Comparison of ENCODE assay signal across 8 mouse cellular contexts in genomic region chr17:56169830-56170229, GRCm38 (mm10). TPM values are rescaled to one million over a fixed set of nuclear protein-coding genes. Genes with fewer than 3 reads are reported as not detected.
A peak's percentile ranks its signal among the peaks of the same experiment; 100 is the strongest.
DNase-seq lines count a peak whose midpoint lies in the region; ATAC-seq and TF ChIP-seq lines count a peak whose summit lies in the region.

No protein-coding gene starts in this region.

- H3K4me3 ChIP-seq in forebrain, embryonic 10.5 days: no peak overlapping the region
- no peak overlapping the region for H3K4me3 ChIP-seq in forebrain, embryonic 14.5 days (ENCODE audit: low read depth, low read length)
- H3K4me3 ChIP-seq in CH12.LX (replicated peaks in 1 of 3; ENCODE audit: low read depth in 2 of 3, low read length in 2 of 3, poor library complexity in 1 of 3): no peak overlapping the region
- no peak overlapping the region for H3K4me3 ChIP-seq in heart, embryonic 15.5 days
- H3K4me3 ChIP-seq in kidney, postnatal 0 days (replicated peaks; ENCODE audit: low read depth, low read length): no peak overlapping the region

- WGBS in forebrain, embryonic 10.5 days: 63% methylated on average over 6 of the region's 6 CpGs
- WGBS in forebrain, embryonic 14.5 days: 57% methylated on average over 6 of the region's 6 CpGs
- WGBS in heart, embryonic 15.5 days: 49% methylated on average over 6 of the region's 6 CpGs
- WGBS in kidney, postnatal 0 days: 67% methylated on average over 6 of the region's 6 CpGs

- no peaks in the 10 kb centered on the region for H3K9me3 ChIP-seq in forebrain, embryonic 10.5 days
- no peaks in the 10 kb centered on the region for H3K9me3 ChIP-seq in forebrain, embryonic 14.5 days (replicated peaks; ENCODE audit: control insufficient read depth, low read length)
- H3K9me3 ChIP-seq in CH12.LX (replicated peaks; ENCODE audit: low read length): no peaks in the 10 kb centered on the region
- no peaks in the 10 kb centered on the region for H3K9me3 ChIP-seq in heart, embryonic 15.5 days (replicated peaks)
- H3K9me3 ChIP-seq in kidney, postnatal 0 days (replicated peaks; ENCODE audit: low read length): no peaks in the 10 kb centered on the region

- no peak for TF ChIP-seq RAD21 in CH12.LX (IDR thresholded peaks at IDR 0.05; ENCODE audit: low read depth, low read length)

- peaks cover 23% of the 10 kb centered on the region for H3K4me1 ChIP-seq in forebrain, embryonic 10.5 days
- no peaks in the 10 kb centered on the region for H3K4me1 ChIP-seq in forebrain, embryonic 14.5 days (ENCODE audit: control insufficient read depth, insufficient read depth, low read length)
- H3K4me1 ChIP-seq in CH12.LX (ENCODE audit: control insufficient read depth in 1 of 2, insufficient read depth in 2 of 2): peaks cover 3 to 26% of the 10 kb centered on the region in 2 experiments; a peak in 2 of 4 replicates
- peaks cover 6% of the 10 kb centered on the region; the same call in 1 of the 2 replicates for H3K4me1 ChIP-seq in heart, embryonic 15.5 days (replicated peaks)
- no peaks in the 10 kb centered on the region for H3K4me1 ChIP-seq in kidney, postnatal 0 days (replicated peaks; ENCODE audit: insufficient read depth, low read length)

- dilution Hi-C loops in CH12.LX (cut with MboI; ENCODE audit: extremely low pct_ligation_motif_present, extremely low pct_unique_long_range_greater_than_20kb, low sequenced_read_pairs): no loop called here

- no peak overlapping the region for H3K4me2 ChIP-seq in forebrain, embryonic 14.5 days (ENCODE audit: low read length)
- H3K4me2 ChIP-seq in CH12.LX (ENCODE audit: insufficient read depth, low read depth, poor library complexity, severe bottlenecking): no peak overlapping the region
- H3K4me2 ChIP-seq in heart, embryonic 15.5 days: no peak overlapping the region
- no peak overlapping the region for H3K4me2 ChIP-seq in kidney, postnatal 0 days (ENCODE audit: low read length)

- no peak for TF ChIP-seq EP300 in CH12.LX (IDR thresholded peaks at IDR 0.05; ENCODE audit: low read length)

- peak overlapping the region; percentile 79 for H3K27ac ChIP-seq in forebrain, embryonic 10.5 days
- H3K27ac ChIP-seq in forebrain, embryonic 14.5 days (ENCODE audit: low read depth, low read length): no peak overlapping the region
- H3K27ac ChIP-seq in CH12.LX (ENCODE audit: insufficient read depth, low read depth): no peak overlapping the region
- H3K27ac ChIP-seq in heart, embryonic 15.5 days: peak overlapping the region; percentile 63
- peak overlapping the region; percentile 40 for H3K27ac ChIP-seq in kidney, postnatal 0 days

- no peak for TF ChIP-seq POLR2A in CH12.LX (IDR thresholded peaks at IDR 0.05; ENCODE audit: low read depth, low read length)

- DNase-seq in forebrain, embryonic 10.5 days (ENCODE audit: extremely low spot score, low spot score): no peak
- no peak for DNase-seq in forebrain, embryonic 14.5 days (ENCODE audit: low spot score)
- peak; percentile 48 for DNase-seq in CH12.LX (ENCODE audit: extremely low read depth)
- peak; percentile 38 for DNase-seq in kidney, postnatal 0 days (ENCODE audit: low spot score)
- no peak for DNase-seq in thymus, postnatal 4 days
- DNase-seq in urinary bladder, adult 18-20 months (ENCODE audit: low spot score in 2 of 2): no peak
- DNase-seq in layer of hippocampus, postnatal 10 days (ENCODE audit: low spot score in 2 of 2): no peak

- in situ Hi-C loops in CH12.LX (cut with MboI; ENCODE audit: low pct_ligation_motif_present, low pct_unique_long_range_greater_than_20kb, low sequenced_read_pairs): no loop called here

- H3K27me3 ChIP-seq in forebrain, embryonic 10.5 days (ENCODE audit: poor library complexity, severe bottlenecking): no peaks in the 10 kb centered on the region
- H3K27me3 ChIP-seq in forebrain, embryonic 14.5 days (replicated peaks; ENCODE audit: control insufficient read depth, insufficient read depth, low read length): no peaks in the 10 kb centered on the region
- no peaks in the 10 kb centered on the region for H3K27me3 ChIP-seq in CH12.LX (replicated peaks)
- no peaks in the 10 kb centered on the region for H3K27me3 ChIP-seq in heart, embryonic 15.5 days
- no peaks in the 10 kb centered on the region for H3K27me3 ChIP-seq in kidney, postnatal 0 days (ENCODE audit: insufficient read depth, low read length)

- peaks cover 16% of the 10 kb centered on the region for H3K36me3 ChIP-seq in forebrain, embryonic 10.5 days (replicated peaks)
- peaks cover 8% of the 10 kb centered on the region for H3K36me3 ChIP-seq in forebrain, embryonic 14.5 days (ENCODE audit: control insufficient read depth, insufficient read depth, low read length)
- H3K36me3 ChIP-seq in CH12.LX (replicated peaks in 1 of 2; ENCODE audit: control insufficient read depth in 1 of 2, insufficient read depth in 1 of 2, low read length in 1 of 2): peaks cover 0 to 24% of the 10 kb centered on the region in 2 experiments
- H3K36me3 ChIP-seq in heart, embryonic 15.5 days: 0 out of 2 replicates have a peak, but pooled peaks cover 5% of the 10 kb centered on the region
- H3K36me3 ChIP-seq in kidney, postnatal 0 days (ENCODE audit: insufficient read depth, low read length): no peaks in the 10 kb centered on the region

- ATAC-seq in forebrain, embryonic 14.5 days: no peak
- ATAC-seq in heart, embryonic 15.5 days (replicated peaks; ENCODE audit: insufficient number of reproducible peaks, insufficient read depth, low FRiP score, low read depth): no peak; the same call in 1 of the 2 replicates
- no peak; the same call in 1 of the 2 replicates for ATAC-seq in kidney, postnatal 0 days (replicated peaks; ENCODE audit: low FRiP score, low read depth)

- no peak for TF ChIP-seq CTCF in CH12.LX (conservative IDR thresholded peaks at IDR 0.05 in 1 of 2, IDR thresholded peaks at IDR 0.05 in 1 of 2; ENCODE audit: low read depth in 2 of 2, low read length in 2 of 2)
- TF ChIP-seq CTCF in kidney, postnatal 0 days (IDR thresholded peaks at IDR 0.05; ENCODE audit: low read depth): no peak

- H3K9ac ChIP-seq in forebrain, embryonic 14.5 days (ENCODE audit: low read length): no peak overlapping the region
- no peak overlapping the region for H3K9ac ChIP-seq in CH12.LX (ENCODE audit: insufficient read depth, low read depth)
- H3K9ac ChIP-seq in heart, embryonic 15.5 days: 0 out of 2 replicates have a peak overlapping the region, but pooled peaks have one; percentile 6
- H3K9ac ChIP-seq in kidney, postnatal 0 days (ENCODE audit: low read depth, low read length): no peak overlapping the region

- H3K79me2 ChIP-seq in CH12.LX (replicated peaks; ENCODE audit: control insufficient read depth, extremely low read depth, insufficient read depth, poor library complexity, severe bottlenecking): no peaks in the 10 kb centered on the region

RNA-seq across cellular contexts. Expression of gene Tnfaip8l1, which starts 7.6 kb away (rescaled TPM):
- polyA plus RNA-seq in forebrain, embryonic 10.5 days (2016; fragmentation: Nextera tagmentation; extraction: Ambion mirVana): 7.4 and 8.1 TPM in 2 replicates
- polyA plus RNA-seq in forebrain, embryonic 14.5 days (2014; fragmentation: Nextera tagmentation; extraction: Ambion mirVana): 9.7 and 10.9 TPM in 2 replicates
- total RNA-seq in CH12.LX (2012; rRNA removed) (1.9 and 2.4 TPM in 2 replicates), CH12.LX (2014; rRNA removed) (2.0 and 2.6 TPM in 2 replicates)
- polyA plus RNA-seq in CH12.LX (2012; ENCODE audit: insufficient read length, low read depth): 1.6 and 1.9 TPM in 2 replicates
- 6.7 and 9.2 TPM in 2 replicates for polyA plus RNA-seq in heart, embryonic 15.5 days (2015; fragmentation: Nextera tagmentation; extraction: Ambion mirVana)
- 7.4 and 7.8 TPM in 2 replicates for polyA plus RNA-seq in kidney, postnatal 0 days (2015; fragmentation: Nextera tagmentation; extraction: Ambion mirVana)
- total RNA-seq in layer of hippocampus, postnatal 10 days (2021): 1 to 10 TPM; 7.0 to 7.2 TPM

RNA-seq across cellular contexts. Expression of gene Mydgf, which starts 13.9 kb away (rescaled TPM):
- polyA plus RNA-seq in forebrain, embryonic 10.5 days (2016; fragmentation: Nextera tagmentation; extraction: Ambion mirVana): 75.5 and 78.5 TPM in 2 replicates
- 58.8 and 63.5 TPM in 2 replicates for polyA plus RNA-seq in forebrain, embryonic 14.5 days (2014; fragmentation: Nextera tagmentation; extraction: Ambion mirVana)
- 101 and 106 TPM in 2 replicates for total RNA-seq in CH12.LX (2012; rRNA removed)
- total RNA-seq in CH12.LX (2014; rRNA removed): 85.0 and 85.5 TPM in 2 replicates
- polyA plus RNA-seq in CH12.LX (2012; ENCODE audit: insufficient read length, low read depth): 61.1 and 76.0 TPM in 2 replicates
- polyA plus RNA-seq in heart, embryonic 15.5 days (2015; fragmentation: Nextera tagmentation; extraction: Ambion mirVana): 62.3 and 80.2 TPM in 2 replicates
- polyA plus RNA-seq in kidney, postnatal 0 days (2015; fragmentation: Nextera tagmentation; extraction: Ambion mirVana): 83.0 and 85.0 TPM in 2 replicates
- total RNA-seq in layer of hippocampus, postnatal 10 days (2021): 10 to 100 TPM; 48.3 to 53.7 TPM

RNA-seq across cellular contexts. Expression of gene Sema6b, which starts 29.7 kb away (rescaled TPM):
- 0.44 and 0.67 TPM in 2 replicates for polyA plus RNA-seq in forebrain, embryonic 10.5 days (2016; fragmentation: Nextera tagmentation; extraction: Ambion mirVana)
- polyA plus RNA-seq in forebrain, embryonic 14.5 days (2014; fragmentation: Nextera tagmentation; extraction: Ambion mirVana): 9.4 and 12.1 TPM in 2 replicates
- 1.5 and 2.2 TPM in 2 replicates for total RNA-seq in CH12.LX (2012; rRNA removed)
- total RNA-seq in CH12.LX (2014; rRNA removed): 0.71 and 0.78 TPM in 2 replicates
- 1.3 TPM in 2 replicates for polyA plus RNA-seq in CH12.LX (2012; ENCODE audit: insufficient read length, low read depth)
- 0.92 and 1.3 TPM in 2 replicates for polyA plus RNA-seq in heart, embryonic 15.5 days (2015; fragmentation: Nextera tagmentation; extraction: Ambion mirVana)
- 0.87 and 1.2 TPM in 2 replicates for polyA plus RNA-seq in kidney, postnatal 0 days (2015; fragmentation: Nextera tagmentation; extraction: Ambion mirVana)
- total RNA-seq in layer of hippocampus, postnatal 10 days (2021): 100 to 1,000 TPM; 117 to 125 TPM

RNA-seq across cellular contexts. Expression of gene Lrg1, which starts 48.0 kb away (rescaled TPM):
- not detected in 2 replicates for polyA plus RNA-seq in forebrain, embryonic 10.5 days (2016; fragmentation: Nextera tagmentation; extraction: Ambion mirVana)
- polyA plus RNA-seq in forebrain, embryonic 14.5 days (2014; fragmentation: Nextera tagmentation; extraction: Ambion mirVana): not detected in 2 replicates
- total RNA-seq in CH12.LX (2012; rRNA removed): not detected in 2 replicates
- not detected in 2 replicates for total RNA-seq in CH12.LX (2014; rRNA removed)
- not detected in 2 replicates for polyA plus RNA-seq in CH12.LX (2012; ENCODE audit: insufficient read length, low read depth)
- polyA plus RNA-seq in heart, embryonic 15.5 days (2015; fragmentation: Nextera tagmentation; extraction: Ambion mirVana): 1.0 and 1.3 TPM in 2 replicates
- 1.7 and 1.9 TPM in 2 replicates for polyA plus RNA-seq in kidney, postnatal 0 days (2015; fragmentation: Nextera tagmentation; extraction: Ambion mirVana)
- total RNA-seq in layer of hippocampus, postnatal 10 days (2021): not detected

RNA-seq across cellular contexts. Expression of gene Dpp9, which starts 48.9 kb away (rescaled TPM):
- 49.7 and 51.2 TPM in 2 replicates for polyA plus RNA-seq in forebrain, embryonic 10.5 days (2016; fragmentation: Nextera tagmentation; extraction: Ambion mirVana)
- polyA plus RNA-seq in forebrain, embryonic 14.5 days (2014; fragmentation: Nextera tagmentation; extraction: Ambion mirVana): 18.3 and 25.9 TPM in 2 replicates
- total RNA-seq in CH12.LX (2012; rRNA removed) (23.0 and 23.5 TPM in 2 replicates), CH12.LX (2014; rRNA removed) (13.5 and 13.8 TPM in 2 replicates)
- 34.9 and 37.9 TPM in 2 replicates for polyA plus RNA-seq in CH12.LX (2012; ENCODE audit: insufficient read length, low read depth)
- 19.7 and 25.7 TPM in 2 replicates for polyA plus RNA-seq in heart, embryonic 15.5 days (2015; fragmentation: Nextera tagmentation; extraction: Ambion mirVana)
- polyA plus RNA-seq in kidney, postnatal 0 days (2015; fragmentation: Nextera tagmentation; extraction: Ambion mirVana): 22.1 and 25.2 TPM in 2 replicates
- 10 to 100 TPM; 44.5 to 45.6 TPM for total RNA-seq in layer of hippocampus, postnatal 10 days (2021)

Comparison
In these comparisons a context has a peak if more than half of its experiments do, and no peak if none do; other contexts are left out.
1. H3K27ac ChIP-seq: peak in forebrain, embryonic 10.5 days (single experiment), heart, embryonic 15.5 days (single experiment) and kidney, postnatal 0 days (single experiment); none in forebrain, embryonic 14.5 days (single experiment) and CH12.LX (single experiment).
2. DNase-seq: peak in CH12.LX (single experiment) and kidney, postnatal 0 days (single experiment); none in forebrain, embryonic 10.5 days (single experiment), forebrain, embryonic 14.5 days (single experiment), thymus, postnatal 4 days (single experiment), urinary bladder, adult 18-20 months (0 of 2) and layer of hippocampus, postnatal 10 days (0 of 2).